Mouse (Mus musculus) CH12.LX (cell line): ENCODE results near the gene Hebp1. TPM values are rescaled to one million over a fixed set of nuclear protein-coding genes. Genes with fewer than 3 reads are reported as not detected.

Experiments
- DNase-seq: peaks from one replicate; pipeline ENCODE4 v3.0.0-alpha.2; 2013; ENCODE audit errors: extremely low read depth
- H3K27ac ChIP-seq: 2 replicates; pipeline ENCODE4 v1.5.1; 2012; ENCODE audit warnings: low read depth, mild to moderate bottlenecking, control low read depth, moderate library complexity; ENCODE audit not compliant: insufficient read depth
- H3K27me3 ChIP-seq: replicated peaks from 2 replicates; pipeline ENCODE3; 2012; ENCODE audit warnings: inconsistent platforms
- H3K36me3 ChIP-seq, 2 experiments: replicated peaks in 1 of 2; 2 replicates each; pipeline versions ENCODE3 to v1.6.1; 2012; ENCODE audit warnings: inconsistent platforms in 1 of 2, low read length in 1 of 2, mild to moderate bottlenecking in 1 of 2, mixed read lengths in 1 of 2, moderate library complexity in 1 of 2; ENCODE audit not compliant: control insufficient read depth in 1 of 2, insufficient read depth in 1 of 2
- H3K4me1 ChIP-seq, 2 experiments: 2 replicates each; pipeline ENCODE4 v1.6.1; 2012; ENCODE audit warnings: inconsistent platforms in 1 of 2, moderate library complexity in 1 of 2; ENCODE audit not compliant: insufficient read depth in 2 of 2, control insufficient read depth in 1 of 2
- H3K4me2 ChIP-seq: 2 replicates; pipeline ENCODE4 v1.6.1; 2012; ENCODE audit warnings: low read depth, mild to moderate bottlenecking, control low read depth; ENCODE audit not compliant: poor library complexity, insufficient read depth, severe bottlenecking
- H3K4me3 ChIP-seq, 3 experiments: fragments of 150-350 bp in 1 of 3; sonication (generic) in 1 of 3; replicated peaks in 1 of 3; 2 replicates each; pipeline versions ENCODE3 to v1.5.1; 2011 to 2012; ENCODE audit warnings: low read depth in 2 of 3, low read length in 2 of 3, mild to moderate bottlenecking in 2 of 3, moderate library complexity in 2 of 3, control low read depth in 1 of 3, improper control_type of control experiment in 1 of 3, inconsistent platforms in 1 of 3, mixed read lengths in 1 of 3; ENCODE audit not compliant: poor library complexity in 1 of 3
- H3K79me2 ChIP-seq: replicated peaks from 2 replicates; pipeline ENCODE4 v1.6.1; 2012; ENCODE audit warnings: mild to moderate bottlenecking, moderate library complexity; ENCODE audit not compliant: control insufficient read depth, poor library complexity, insufficient read depth, severe bottlenecking; ENCODE audit errors: extremely low read depth
- H3K9ac ChIP-seq: 2 replicates; pipeline ENCODE4 v1.6.1; 2012; ENCODE audit warnings: low read depth, mild to moderate bottlenecking, control low read depth, moderate library complexity; ENCODE audit not compliant: insufficient read depth
- H3K9me3 ChIP-seq: replicated peaks from 2 replicates; pipeline ENCODE3; 2012; ENCODE audit warnings: low read length, inconsistent platforms, mixed read lengths
- BHLHE40 ChIP-seq: IDR thresholded peaks from 2 replicates; pipeline ENCODE4 v1.6.1; 2011; ENCODE audit warnings: mild to moderate bottlenecking, low read depth, low read length, improper control_type of control experiment
- CHD2 ChIP-seq: IDR thresholded peaks from 2 replicates; pipeline ENCODE4 v1.6.1; 2011; ENCODE audit warnings: low read length, improper control_type of control experiment
- CTCF ChIP-seq, 2 experiments: IDR thresholded peaks in 1 of 2; conservative IDR thresholded peaks in 1 of 2; 2 replicates each; pipeline ENCODE4 v1.5.1; 2011 to 2012; ENCODE audit warnings: low read depth in 2 of 2, low read length in 2 of 2, improper control_type of control experiment in 1 of 2, inconsistent platforms in 1 of 2, mild to moderate bottlenecking in 1 of 2, moderate library complexity in 1 of 2
- ELF1 ChIP-seq: IDR thresholded peaks from 2 replicates; pipeline ENCODE4 v1.6.1; 2014; ENCODE audit warnings: low read depth, mild to moderate bottlenecking, inconsistent platforms, low read length, improper control_type of control experiment
- ETS1 ChIP-seq: conservative IDR thresholded peaks from 2 replicates; pipeline ENCODE4 v1.6.1; 2012; ENCODE audit warnings: low read depth, mild to moderate bottlenecking, inconsistent platforms, low read length, improper control_type of control experiment, moderate library complexity
- IRF4 ChIP-seq: IDR thresholded peaks from 2 replicates; pipeline ENCODE4 v1.6.1; 2014; ENCODE audit warnings: low read depth, mild to moderate bottlenecking, inconsistent platforms, low read length, improper control_type of control experiment
- JUN ChIP-seq: IDR thresholded peaks from 2 replicates; pipeline ENCODE4 v1.6.1; 2011; ENCODE audit warnings: low read depth, mild to moderate bottlenecking, low read length, improper control_type of control experiment, moderate library complexity; ENCODE audit not compliant: insufficient read depth
- MAX ChIP-seq: IDR thresholded peaks from 2 replicates; pipeline ENCODE4 v1.6.1; 2011; ENCODE audit warnings: low read length, improper control_type of control experiment
- MAZ ChIP-seq: IDR thresholded peaks from 2 replicates; pipeline ENCODE4 v1.6.1; 2012; ENCODE audit warnings: low read depth, mild to moderate bottlenecking, inconsistent platforms, low read length, improper control_type of control experiment, moderate library complexity
- MEF2A ChIP-seq: IDR thresholded peaks from 2 replicates; pipeline ENCODE4 v1.6.1; 2014; ENCODE audit warnings: low read depth, mild to moderate bottlenecking, inconsistent platforms, low read length, improper control_type of control experiment, borderline replicate concordance
- MXI1 ChIP-seq: IDR thresholded peaks from 2 replicates; pipeline ENCODE4 v1.6.1; 2011; ENCODE audit warnings: mild to moderate bottlenecking, low read depth, low read length, improper control_type of control experiment
- MYC ChIP-seq: IDR thresholded peaks from 2 replicates; pipeline ENCODE4 v1.6.1; 2011; ENCODE audit warnings: low read depth, mild to moderate bottlenecking, improper control_type of control experiment, low read length
- NELFE ChIP-seq: IDR thresholded peaks from 2 replicates; pipeline ENCODE4 v1.6.1; 2011; ENCODE audit warnings: low read depth, low read length, improper control_type of control experiment
- NRF1 ChIP-seq: IDR thresholded peaks from 2 replicates; pipeline ENCODE4 v1.6.1; 2014; ENCODE audit warnings: low read depth, mild to moderate bottlenecking, inconsistent platforms, low read length, improper control_type of control experiment, moderate library complexity
- RCOR1 ChIP-seq: conservative IDR thresholded peaks from 2 replicates; pipeline ENCODE4 v1.6.1; 2012; ENCODE audit warnings: low read depth, mild to moderate bottlenecking, inconsistent platforms, low read length, improper control_type of control experiment
- SIN3A ChIP-seq: IDR thresholded peaks from 2 replicates; pipeline ENCODE4 v1.6.1; 2012; ENCODE audit warnings: low read length, improper control_type of control experiment, inconsistent platforms
- TBP ChIP-seq: conservative IDR thresholded peaks from 2 replicates; pipeline ENCODE4 v1.6.1; 2011; ENCODE audit warnings: low read depth, low read length, improper control_type of control experiment
- UBTF ChIP-seq: IDR thresholded peaks from 2 replicates; pipeline ENCODE4 v1.6.1; 2012; ENCODE audit warnings: low read depth, mild to moderate bottlenecking, inconsistent platforms, low read length, improper control_type of control experiment, moderate library complexity
- ZC3H11A ChIP-seq: IDR thresholded peaks from 2 replicates; pipeline ENCODE4 v1.6.1; 2012; ENCODE audit warnings: low read depth, mild to moderate bottlenecking, inconsistent platforms, low read length, improper control_type of control experiment
- dilution Hi-C: fragments of 300-500 bp; cut with MboI; formaldehyde crosslinking; loops from 2 replicates; pipeline ENCODE4 v1.14.3; 2020; ENCODE audit warnings: low sequenced_read_pairs; ENCODE audit not compliant: extremely low pct_unique_long_range_greater_than_20kb, extremely low pct_ligation_motif_present
- in situ Hi-C: fragments of 300-500 bp; cut with MboI; formaldehyde crosslinking; loops from 3 replicates; pipeline ENCODE4 v1.14.3; 2019; ENCODE audit warnings: low sequenced_read_pairs, low pct_ligation_motif_present, low pct_unique_long_range_greater_than_20kb, mixed read lengths
- polyA plus RNA-seq: library from polyadenylated mRNA; unstranded; fragments of >175 nt; gene quantifications from 2 replicates; pipeline ENCODE4 v1.2.1, GENCODE M21; 2012; ENCODE audit warnings: low read depth; ENCODE audit not compliant: insufficient read length
- total RNA-seq, 2 experiments: library from RNA; depleted of rRNA; stranded (reverse); fragments of 300-350 nt in 1 of 2; fragments of >200 nt in 1 of 2; gene quantifications; 2 replicates each; pipeline ENCODE4 v1.2.3; 2012 to 2014

Hebp1 gene
- total and polyA plus RNA-seq, 3 experiments, result not detected

- dilution Hi-C loops, result no loop called here
- peaks cover 0 to 8% of the 10 kb centered on the region in 2 experiments; a peak in 1 of 4 replicates for H3K4me1 ChIP-seq
- no peaks in the 10 kb centered on the region for H3K27me3 ChIP-seq
- H3K4me2 ChIP-seq, result no peak overlapping the region
- H3K4me3 ChIP-seq, result no peak overlapping the region
- no peaks in the 10 kb centered on the region for H3K36me3 ChIP-seq
- no peaks in the 10 kb centered on the region for H3K79me2 ChIP-seq
- no peak for DNase-seq
- H3K27ac ChIP-seq, result no peak overlapping the region
- TF ChIP-seq CTCF (conservative IDR thresholded peaks at IDR 0.05 in 1 of 2, IDR thresholded peaks at IDR 0.05 in 1 of 2; ENCODE audit: low read depth in 2 of 2, low read length in 2 of 2) (no peak), MEF2A (no peak), NRF1 (no peak), SIN3A (no peak), ETS1 (no peak), UBTF (no peak), MYC (no peak), MXI1 (no peak), RCOR1 (no peak), IRF4 (no peak), BHLHE40 (no peak), MAZ (no peak), MAX (no peak)
- TF ChIP-seq, all 38 proteins: peak for 0
- Histone ChIP-seq H3K9ac (no peak overlapping the region), H3K9me3 (peaks cover 8% of the 10 kb centered on the region)
- in situ Hi-C loops, result no loop called here
These were observed 28.6 kb downstream of the Hebp1 start for GRCm38 (mm10) chr6:135169246-135169645.

GRCm38 (mm10) chr6:135168471-135168870 is 29.4 kb downstream of the Hebp1 start:
- Histone ChIP-seq H3K27ac (no peak overlapping the region), H3K9ac (no peak overlapping the region), H3K4me1 (peaks cover 0 to 8% of the 10 kb centered on the region in 2 experiments; a peak in 1 of 4 replicates), H3K4me3 (no peak overlapping the region), H3K4me2 (no peak overlapping the region), H3K36me3 (no peaks in the 10 kb centered on the region), H3K27me3 (no peaks in the 10 kb centered on the region), H3K79me2 (no peaks in the 10 kb centered on the region), H3K9me3 (peaks cover 7% of the 10 kb centered on the region)
- TF ChIP-seq ELF1, result no peak
- no peak for TF ChIP-seq SIN3A
- TF ChIP-seq TBP, result no peak
- TF ChIP-seq MEF2A, result no peak
- TF ChIP-seq ZC3H11A, result no peak
- no peak for TF ChIP-seq CHD2
- TF ChIP-seq NELFE, result no peak
- TF ChIP-seq JUN, result no peak
- no peak for DNase-seq
- in situ Hi-C loops (no loop called here), dilution Hi-C loops (no loop called here)
